Mouse (Mus musculus) adrenal gland, postnatal 14 days (tissue): ENCODE data around the gene Gemin4. TPM values are rescaled to one million over a fixed set of nuclear protein-coding genes. Genes with fewer than 3 reads are reported as not detected.
A peak's percentile ranks its signal among the peaks of the same experiment; 100 is the strongest.
"Not testable (repeated sequence)": the region's sequence is repeated elsewhere in the genome, so short reads cannot be mapped to it uniquely, and the experiment has no call there.

Experiments used
- DNase-seq: peaks from one replicate; pipeline ENCODE4 v3.0.0; 2021; ENCODE audit warnings: mixed read lengths
- total RNA-seq: library from RNA; stranded (reverse); gene quantifications from 2 replicates; pipeline ENCODE4 v1.2.3, GENCODE M21; 2021

The Gemin4 gene
- total RNA-seq, 1 experiment from 2014 or later = 6.0 TPM

DNA sequence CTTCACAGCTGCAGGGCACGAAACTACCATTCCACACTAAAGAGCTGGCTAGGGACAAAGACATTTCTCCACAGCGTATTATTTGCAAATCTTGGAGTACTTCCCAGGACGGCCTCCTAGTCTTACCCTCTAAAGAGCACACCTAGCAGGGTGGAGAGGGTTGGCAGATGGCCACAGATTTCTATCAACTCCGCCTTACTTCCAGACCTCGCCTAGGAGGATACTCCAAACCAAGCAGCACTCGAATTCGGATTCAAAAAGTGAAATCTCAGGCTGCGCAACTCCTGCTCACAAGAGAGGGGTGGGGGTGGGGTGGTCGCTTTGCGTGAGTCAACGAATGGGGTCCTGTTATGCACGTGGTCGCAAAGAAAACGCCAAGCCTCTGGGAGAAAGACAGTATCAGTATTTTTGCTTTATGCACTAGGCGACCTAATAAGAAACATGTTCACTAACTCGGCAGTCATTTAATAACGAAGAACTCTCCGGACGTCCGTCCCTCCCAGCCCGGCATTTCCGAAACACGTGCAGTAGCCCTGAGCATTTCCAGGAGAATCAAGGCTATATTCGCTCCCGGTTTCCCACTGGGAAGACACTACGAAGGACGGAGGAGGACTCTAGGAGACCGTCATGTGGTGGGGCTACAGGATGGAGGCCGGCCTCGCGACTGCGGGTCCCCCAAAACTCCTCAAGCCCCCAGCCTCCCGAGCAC, 629 bp downstream of the Gemin4 start:
- peak; percentile 70 for DNase-seq

DNA sequence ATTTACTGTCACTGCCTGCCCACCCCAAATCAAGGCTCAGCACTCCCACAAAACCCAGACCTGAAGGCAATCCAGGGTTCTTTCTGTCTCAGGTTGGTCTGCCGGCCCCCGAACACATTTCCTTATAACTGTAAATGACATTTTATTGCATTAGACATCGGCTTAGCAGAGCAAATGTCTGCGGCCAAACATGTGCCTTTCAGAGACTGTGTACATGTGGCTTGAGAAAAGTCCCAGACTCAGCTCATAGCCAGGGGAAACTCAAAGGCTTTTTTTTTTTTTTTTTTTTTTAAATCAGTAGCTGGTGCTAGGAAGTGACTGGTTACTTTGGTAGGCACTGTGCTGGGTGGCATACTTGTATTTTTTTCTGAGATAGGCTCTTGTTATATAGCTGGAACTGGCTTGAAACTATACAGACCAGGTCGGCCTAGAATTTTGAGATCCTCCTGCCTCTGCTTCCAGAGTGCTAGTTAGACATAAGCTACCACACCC, 1.4 kb downstream of the Gemin4 start:
- no peak for DNase-seq

DNA sequence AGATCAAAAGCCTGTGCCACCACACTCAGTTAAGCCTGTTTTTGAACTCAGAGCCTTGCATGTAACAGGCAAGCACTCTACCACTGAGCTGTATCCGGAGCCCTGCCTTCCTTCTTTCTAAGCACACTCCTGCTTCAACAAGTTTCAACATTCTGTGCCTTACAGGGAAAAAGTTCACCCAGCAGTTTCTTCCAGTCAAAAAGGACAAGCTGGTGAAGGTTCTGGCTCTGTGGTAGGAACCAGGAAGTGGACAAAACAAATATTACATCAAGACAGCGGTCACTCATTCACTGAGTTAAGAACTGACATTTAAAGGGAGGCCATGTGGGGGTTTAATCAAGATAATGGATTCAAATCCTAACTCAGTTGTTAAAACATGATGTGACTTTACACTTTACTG, 2.5 kb downstream of the Gemin4 start:
- DNase-seq = no peak

DNA sequence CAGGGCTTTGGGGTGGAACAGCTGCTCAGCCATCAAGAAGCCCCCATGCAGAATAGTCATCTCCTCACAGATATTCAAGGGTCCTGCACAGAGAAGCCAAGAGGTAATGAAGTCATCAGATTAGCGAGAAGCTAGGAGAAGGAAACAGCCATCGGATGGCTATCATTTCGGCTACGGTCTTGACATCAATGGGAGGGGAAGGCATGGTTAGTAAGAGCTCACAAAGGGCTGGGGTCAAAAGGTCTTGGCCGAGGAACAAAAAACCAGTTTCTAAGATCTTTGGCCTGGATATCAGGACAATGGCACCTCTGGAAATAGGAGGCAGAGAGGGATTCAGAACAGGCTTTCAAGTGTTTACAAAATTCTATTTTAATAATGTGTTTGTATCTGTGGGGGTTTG, 3.6 kb downstream of the Gemin4 start:
- no peak for DNase-seq

DNA sequence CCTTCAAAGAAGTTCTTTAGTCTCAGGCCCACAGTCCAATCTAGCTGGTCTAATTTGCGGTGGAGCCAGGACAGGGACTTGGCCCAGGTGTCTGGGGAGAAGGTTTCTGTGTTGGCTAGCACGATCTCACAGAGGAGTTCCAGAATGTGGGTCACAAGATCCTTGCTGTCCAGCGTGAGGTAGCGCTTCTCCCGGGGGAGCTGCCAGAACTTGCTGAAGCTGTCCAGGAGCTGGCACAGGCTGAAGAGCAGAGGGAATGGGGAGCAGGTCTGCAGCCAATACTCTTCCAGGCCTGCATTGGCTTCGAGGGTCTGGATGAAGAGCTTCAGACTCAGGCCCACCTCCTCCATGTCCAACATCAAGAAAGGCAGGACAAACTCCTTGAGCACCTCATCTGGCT, 5.9 kb downstream of the Gemin4 start:
- not testable (repeated sequence) for DNase-seq

DNA sequence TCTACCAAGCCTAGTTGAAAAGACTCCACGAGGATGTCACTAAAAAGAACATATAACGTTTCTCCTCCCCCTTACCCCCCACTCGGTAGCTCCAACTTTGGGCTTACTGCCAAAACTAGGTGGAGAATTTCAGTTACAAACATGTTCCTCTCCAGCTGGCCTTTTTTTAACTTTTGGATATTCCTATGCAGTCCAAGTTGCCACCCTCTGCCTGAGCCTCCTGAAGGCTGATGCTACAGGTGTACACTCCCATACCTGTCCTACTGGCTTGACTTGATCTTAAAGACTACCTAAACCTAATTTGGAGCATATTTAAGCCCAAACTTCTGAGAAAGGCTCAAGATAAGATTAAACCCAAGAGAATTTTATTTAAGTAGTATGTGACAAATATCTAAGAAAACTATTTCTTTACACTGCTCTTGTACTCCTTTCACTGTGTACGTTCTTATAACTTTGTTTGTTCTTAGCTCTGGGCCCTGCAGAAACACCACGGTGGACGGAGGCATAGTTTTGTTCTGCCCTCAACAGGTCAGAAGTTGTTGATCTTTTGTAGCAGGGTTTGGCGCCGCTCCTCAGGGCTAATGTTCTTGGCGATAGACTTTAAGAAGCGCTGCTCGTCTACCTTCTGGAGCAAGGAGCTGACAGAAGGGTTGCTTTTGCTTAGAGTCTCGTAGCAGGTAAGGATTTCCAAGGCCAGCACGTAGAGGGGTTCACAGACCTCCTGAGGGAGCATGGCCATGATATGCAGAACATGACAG, 7.1 kb downstream of the Gemin4 start:
- DNase-seq = no peak

DNA sequence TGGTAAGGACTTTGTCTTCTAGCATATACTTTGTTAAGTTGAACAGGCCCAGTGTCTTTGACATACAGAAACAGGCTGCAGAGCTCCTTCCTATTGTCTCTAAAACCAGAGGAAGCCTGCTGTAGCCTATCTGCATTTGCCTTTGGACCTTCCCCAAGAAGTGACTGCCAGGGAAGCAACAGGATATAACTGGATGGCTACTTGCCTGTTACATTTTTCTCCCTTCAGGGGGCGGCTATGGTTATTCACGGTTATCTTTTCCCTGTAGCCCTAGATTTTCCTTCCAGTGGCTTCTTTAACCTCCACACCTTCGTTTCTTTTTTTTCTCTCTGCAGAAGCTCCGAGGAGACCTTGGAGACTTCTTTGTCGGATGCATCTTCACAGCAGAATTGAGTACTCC, 10.7 kb downstream of the Gemin4 start:
- DNase-seq = no peak

DNA sequence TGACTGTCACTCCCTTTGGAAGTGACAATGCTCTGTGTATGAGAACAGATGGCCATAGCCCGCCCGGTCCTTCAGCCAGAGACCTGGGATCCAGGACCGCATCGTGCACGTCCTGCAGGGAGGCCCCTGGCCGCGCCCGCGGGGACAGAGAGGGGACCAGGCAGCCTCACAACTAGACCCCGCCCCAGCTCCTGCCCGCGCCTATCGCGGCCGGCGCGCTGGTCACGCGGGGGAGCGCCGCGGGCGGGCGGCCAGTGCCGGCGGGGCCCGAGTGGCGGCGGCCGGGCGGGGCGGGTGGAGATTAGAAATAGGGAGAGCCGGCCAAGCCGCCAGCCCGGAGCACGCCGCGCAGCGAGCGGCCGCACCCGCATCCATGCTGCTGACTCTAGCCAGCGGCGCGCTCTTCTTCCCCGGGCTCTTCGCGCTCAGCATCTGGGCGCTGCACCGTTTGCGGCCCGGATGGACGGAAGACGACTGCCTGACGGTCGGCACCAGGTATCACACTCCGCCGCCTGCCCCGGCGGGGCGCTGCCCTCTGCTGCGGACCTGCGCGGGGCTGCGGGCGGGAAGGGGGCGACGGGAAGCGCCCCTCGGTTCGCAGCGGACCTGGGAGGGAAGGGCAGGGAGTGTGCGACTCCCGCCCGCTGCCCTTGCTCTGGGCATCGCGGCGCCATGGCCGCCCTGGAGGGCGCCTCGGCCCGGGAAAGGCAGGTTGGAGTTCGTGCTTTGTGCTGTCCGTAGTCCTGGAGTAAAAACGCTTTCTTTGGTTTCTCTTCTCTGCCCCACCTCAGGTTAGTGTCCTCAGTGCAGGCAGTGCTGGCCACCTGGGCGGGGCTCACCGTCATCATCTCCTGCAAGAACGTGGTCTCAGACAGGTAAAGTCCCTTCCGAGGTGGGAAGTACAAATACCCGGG, 15.4 kb downstream of the Gemin4 start:
- peak; percentile 94 for DNase-seq

DNA sequence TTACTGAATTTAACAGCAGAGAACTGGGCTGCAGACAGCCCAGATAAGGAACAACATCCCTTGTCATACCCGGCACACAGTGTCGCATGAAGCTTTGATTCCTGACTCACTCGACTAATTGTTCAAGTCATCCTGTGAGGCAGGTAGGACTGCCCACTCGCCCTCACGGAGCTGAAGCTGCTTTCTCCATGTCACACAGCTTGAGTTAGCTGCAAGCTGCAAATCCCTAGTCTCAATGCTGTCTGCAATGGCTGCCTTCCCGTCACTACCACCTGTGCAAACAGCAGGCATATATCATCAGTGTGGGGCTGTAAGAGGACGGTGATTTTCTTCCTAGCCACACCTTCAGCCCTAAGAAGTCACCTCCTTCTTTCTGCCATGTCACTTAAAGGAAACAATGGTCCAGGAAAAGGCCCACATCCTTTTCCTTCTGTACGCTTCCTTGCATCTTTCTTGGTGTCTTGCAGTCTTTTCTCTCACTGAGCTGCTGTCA, 20.4 kb downstream of the Gemin4 start:
- no peak for DNase-seq

DNA sequence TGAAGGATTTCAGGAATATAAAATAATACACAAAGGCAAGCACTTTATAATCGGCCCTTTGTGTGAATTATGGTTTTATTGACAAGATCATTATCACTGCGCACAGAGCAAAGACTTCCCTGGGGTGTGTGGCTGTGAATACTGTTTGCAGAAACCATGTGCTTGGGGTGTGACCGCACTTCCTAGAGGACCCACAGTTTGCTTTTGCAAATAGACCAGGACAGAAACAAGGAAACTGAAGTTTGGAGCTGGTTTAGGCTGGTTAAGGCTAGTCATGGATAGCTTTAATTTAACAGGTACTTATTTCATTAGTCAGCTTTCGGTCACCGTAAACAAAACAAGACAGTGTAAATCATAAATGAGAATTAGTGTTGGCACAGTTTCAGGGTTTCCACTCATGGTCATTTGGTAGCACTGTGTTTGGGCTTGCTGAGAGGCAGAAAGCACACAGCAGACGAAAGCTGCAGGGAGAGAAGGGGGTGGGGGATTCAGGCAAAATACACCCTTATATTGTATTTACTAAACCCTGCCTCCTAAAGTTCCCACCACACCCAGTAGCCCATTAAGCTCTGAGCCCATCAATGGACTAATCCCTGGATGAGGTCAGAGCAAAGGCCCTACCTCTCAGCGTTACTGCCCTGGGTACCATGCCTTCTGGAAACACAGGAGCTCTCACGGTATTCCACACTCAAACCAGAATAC, 21.0 kb downstream of the Gemin4 start:
- DNase-seq = no peak

DNA sequence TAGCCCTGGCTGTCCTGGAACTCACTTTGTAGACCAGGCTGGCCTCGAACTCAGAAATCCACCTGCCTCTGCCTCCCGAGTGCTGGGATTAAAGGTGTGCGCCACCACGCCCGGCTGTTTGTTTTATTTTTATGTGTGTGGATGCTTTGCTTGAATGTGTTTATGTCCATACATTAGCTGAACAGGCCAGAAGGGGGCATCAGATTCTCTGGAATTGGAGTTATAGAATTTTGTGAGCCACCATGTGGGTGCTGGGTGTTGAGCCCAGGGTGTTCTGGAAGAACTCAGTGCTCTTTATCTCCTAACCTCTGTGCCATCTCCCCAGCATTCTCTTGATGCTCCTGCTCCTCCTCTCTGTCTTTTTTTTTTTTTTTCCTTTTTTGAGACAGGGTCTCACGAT, 30.6 kb downstream of the Gemin4 start:
- no peak for DNase-seq

DNA sequence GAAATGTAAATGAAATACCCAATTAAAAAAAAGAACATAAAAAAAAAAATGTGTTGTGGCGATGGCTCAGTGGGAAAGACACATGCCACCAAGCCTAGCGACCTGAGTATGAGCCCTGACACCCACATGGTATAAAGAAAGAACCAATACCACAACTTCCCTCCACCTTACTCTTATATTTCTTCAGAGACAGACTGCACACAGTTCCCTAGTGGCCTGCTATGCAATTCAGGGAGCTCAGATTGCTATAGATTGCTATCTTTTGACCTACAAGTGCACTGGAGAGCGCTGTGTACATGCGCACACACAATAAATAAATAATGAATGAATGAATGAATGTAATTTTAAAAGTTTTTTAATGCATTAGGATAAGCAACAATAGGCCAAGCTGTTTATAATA, 33.7 kb downstream of the Gemin4 start:
- DNase-seq = no peak

DNA sequence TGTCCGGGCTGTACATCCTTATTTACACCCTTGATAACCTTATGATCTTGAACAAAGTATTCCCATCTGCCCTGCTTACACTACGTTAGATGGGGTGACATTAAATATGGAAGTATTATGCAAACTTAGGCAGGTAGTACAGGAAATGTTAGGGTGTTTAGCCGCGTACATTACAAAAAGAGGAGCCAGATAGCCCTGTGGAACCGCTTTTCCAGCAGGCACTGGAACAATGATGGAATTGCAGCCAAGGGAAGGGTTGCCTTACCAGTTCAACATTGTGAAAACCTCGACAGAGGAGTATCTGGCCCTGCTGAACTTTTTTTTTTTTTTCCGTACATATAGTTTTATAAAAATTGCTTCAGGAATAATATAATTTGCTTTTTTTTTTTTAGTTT, 37.3 kb downstream of the Gemin4 start:
- no peak for DNase-seq

DNA sequence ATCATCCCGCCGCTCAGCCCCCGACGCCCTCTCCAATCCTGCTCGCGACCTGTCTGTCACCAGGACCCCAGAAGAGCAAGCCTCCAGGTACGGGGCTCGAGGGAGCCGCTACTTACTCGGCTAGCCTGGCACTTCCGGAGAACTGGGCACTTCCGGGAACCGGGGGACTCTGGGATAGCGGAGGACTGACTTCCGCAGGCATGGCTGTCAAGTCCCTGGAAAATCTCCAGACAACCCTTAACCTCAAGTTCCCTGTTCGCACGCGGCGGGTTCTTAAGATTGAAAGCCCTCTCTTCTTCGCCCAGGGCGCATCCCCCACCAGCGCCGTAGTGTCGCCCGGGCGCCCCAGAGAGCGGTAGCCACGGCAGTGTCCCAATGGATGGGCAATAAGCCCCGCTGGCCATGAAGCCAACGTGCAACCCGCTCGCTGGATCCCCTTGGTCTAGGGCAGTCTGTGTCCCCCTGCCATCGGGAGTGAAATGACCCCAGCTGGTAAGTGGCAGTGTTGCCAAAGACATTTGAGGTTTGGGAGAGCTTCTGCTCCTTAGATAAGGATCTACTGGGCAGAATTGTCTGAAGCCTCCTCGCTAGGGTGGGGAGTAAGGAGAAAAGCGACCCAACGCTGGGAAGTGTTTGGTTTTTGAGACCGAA, 37.8 kb downstream of the Gemin4 start, which contains the start of the genes Vps53 and Fam57a:
TSS of gene Vps53 (minus strand) at position 153 of the 651 bp plus-strand sequence.
TSS of gene Fam57a (plus strand) at position 177 of the 651 bp plus-strand sequence.
- DNase-seq = peak; percentile 95

DNA sequence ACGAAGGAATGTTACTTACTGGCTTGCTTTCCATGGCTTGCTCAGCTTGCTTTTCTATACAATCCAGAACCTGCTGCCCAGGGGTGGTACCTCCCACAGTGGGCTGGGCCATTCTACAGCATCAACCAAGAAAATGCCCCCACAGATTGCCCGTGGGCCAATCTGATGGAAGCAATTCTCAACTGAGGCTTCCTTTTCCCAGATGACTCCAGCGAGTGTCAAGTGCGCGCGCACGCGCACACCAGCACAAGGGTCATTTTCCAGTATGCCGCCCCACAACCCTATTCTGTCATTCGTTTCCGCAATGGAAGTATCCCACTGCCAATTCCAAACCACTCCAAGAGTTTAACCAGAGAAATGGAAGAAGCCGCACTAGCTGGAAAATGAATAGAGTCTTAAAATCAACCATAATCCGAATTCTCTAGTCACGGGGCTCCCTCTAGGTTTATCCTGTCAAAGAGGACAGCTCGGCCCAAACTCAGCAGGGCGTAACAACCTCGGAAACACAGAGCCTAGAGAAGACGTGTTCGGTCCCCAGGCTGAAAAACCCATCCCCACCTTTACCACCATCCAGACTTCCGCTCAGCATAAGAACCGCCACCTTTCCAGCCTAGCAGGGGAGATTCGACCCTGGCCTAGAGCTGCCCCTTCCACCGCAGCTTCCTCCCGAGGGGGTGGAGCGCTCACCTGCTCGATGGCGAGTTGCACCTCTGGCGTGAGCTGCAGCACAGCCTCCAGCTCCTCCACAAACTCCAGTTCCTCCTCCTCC, 38.6 kb downstream of the Gemin4 start:
- peak; percentile 69 for DNase-seq

DNA sequence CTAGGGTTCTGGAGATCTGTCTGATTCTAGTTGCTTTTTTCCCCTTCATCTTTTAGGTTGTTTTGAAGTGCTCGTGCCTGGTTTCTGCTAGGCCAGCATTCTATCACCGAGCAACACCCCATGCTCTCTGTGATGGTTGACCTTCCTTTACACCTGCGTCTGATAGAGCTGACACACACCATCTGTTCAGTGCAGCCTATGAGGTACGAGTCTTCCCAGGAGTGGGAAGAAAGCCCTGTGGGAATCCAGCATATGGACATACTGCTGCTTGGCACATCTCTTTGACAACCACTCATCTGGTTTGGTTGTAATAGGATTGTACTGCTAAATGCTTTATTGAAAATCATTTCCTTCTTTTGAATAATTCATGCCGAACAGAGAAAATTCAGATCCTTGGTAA, 47.3 kb downstream of the Gemin4 start:
- DNase-seq = no peak

DNA sequence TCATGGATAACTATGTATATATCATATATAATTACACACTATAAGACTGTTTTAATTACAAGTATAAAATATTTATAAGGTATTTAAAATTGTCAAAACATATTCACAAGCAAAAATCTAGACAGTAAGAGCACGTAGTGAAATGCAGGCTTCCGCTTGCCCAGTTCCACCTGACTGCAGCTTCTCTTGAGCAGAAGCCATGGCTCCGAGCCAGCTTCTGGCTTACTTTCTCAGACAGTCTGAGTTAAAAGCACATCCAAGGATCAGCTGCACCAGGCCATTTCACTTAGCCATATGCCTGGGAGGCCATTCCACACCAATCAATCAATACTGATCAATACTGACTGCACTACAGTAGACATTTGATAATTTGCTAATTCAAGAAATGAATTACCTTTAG, 48.5 kb downstream of the Gemin4 start:
- no peak for DNase-seq

DNA sequence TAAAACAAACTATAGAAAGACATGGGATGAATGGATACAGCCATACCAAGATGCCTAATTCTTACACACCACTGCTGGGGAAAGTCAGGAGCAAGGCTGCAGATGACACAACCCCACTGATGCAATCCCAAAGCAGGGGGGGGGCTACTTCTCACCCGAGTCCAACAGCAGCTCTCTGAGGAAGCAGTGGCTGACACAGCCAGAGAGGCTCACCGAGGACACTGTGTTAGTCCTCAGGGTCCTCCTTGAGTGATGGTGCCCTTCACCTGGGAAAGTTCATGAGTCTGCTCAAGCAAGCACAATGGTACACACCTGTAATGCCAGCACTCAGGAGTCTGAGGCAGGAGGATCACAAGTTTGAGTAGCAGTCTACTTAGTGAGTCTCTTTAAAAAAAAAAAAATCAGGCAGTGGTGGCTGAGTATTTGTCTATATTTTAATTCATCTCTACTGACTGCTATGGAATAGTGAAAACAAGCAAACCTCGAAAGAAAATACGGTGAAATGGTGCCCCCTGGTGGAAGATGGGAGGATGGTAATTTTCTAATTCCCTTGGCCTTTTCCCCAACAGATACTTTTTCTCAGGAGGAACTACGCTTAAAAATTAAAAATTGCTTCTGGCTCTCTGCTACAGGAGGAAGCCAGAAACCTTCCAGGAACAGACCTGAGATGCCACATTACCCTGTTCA, 50.2 kb downstream of the Gemin4 start:
- peak; percentile 89 for DNase-seq

DNA sequence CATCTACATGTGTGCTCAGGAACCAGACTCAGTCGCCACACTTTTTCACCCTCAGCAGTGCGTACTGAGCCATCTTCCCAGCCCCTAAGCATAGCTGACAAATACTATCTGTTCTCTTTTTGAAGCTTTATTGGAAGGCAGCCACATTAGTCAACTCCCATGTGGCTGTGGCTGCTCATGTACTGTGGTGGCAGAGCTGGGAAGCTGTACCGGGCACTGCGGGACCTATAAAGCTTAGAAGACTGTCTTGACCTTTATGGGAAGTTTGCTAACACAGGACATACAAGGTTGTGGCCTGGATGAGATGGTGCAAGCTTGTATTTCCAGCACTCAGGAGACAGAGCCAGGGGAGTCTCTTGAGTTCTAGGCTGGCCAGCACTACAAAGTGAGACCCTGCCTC, 50.8 kb downstream of the Gemin4 start:
- DNase-seq = peak; percentile 53
